In the genomic region with DNA sequence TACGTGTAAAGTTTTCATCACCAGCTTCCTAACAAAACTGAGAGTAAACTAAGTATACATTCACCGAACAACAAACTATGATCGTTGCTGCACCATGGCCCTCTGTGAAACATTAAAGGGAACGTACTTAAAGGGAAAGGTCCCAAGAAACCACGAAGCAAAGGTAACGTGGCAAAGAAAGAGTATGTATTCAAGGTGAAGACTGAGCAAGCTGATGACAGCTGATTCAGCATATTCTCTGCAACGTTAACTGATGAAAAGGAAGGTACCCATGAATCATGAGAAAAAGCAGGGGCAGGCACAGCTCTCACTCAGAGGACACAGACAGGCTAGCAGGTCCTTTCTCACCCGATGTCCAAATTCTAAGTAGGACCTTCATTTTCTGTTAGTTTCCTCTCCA, we compare ENCODE assay signal across 25 mouse cellular contexts. TPM values are rescaled to one million over a fixed set of nuclear protein-coding genes. Genes with fewer than 3 reads are reported as not detected.
DNase-seq lines count a peak whose midpoint lies in the region; TF ChIP-seq lines count a peak whose summit lies in the region.
"Had no signal": no experiment of that assay in that cellular context is flagged by ENCODE, and none has a peak within 500 bp of the region (broad histone marks: within the 10 kb centered on the region; RNA-seq: fewer than 3 reads in every experiment).

No protein-coding gene starts in this region.

- H3K9me3 ChIP-seq in CH12.LX (replicated peaks; ENCODE audit: low read length), result no peaks in the 10 kb centered on the region
- no peaks in the 10 kb centered on the region for H3K9me3 ChIP-seq in MEL (replicated peaks; ENCODE audit: insufficient read depth, low read length)
- H3K9me3 ChIP-seq: embryonic facial prominence, embryonic 12.5 days; embryonic facial prominence, embryonic 15.5 days; forebrain, embryonic 12.5 days; forebrain, embryonic 15.5 days; hindbrain, embryonic 10.5 days; hindbrain, embryonic 13.5 days had no signal

- in situ Hi-C loops in CH12.LX (cut with MboI; ENCODE audit: low pct_ligation_motif_present, low pct_unique_long_range_greater_than_20kb, low sequenced_read_pairs), result no loop called here

- peaks cover 33 to 68% of the 10 kb centered on the region in 2 experiments for H3K36me3 ChIP-seq in CH12.LX (replicated peaks in 1 of 2; ENCODE audit: control insufficient read depth in 1 of 2, insufficient read depth in 1 of 2, low read length in 1 of 2)
- peaks cover 10 to 21% of the 10 kb centered on the region in 2 experiments for H3K36me3 ChIP-seq in MEL (ENCODE audit: control insufficient read depth in 1 of 2, insufficient read depth in 2 of 2, low read length in 2 of 2)
- peaks cover 53% of the 10 kb centered on the region for H3K36me3 ChIP-seq in macrophage (ENCODE audit: inconsistent target)

- no peak overlapping the region for H3K4me2 ChIP-seq in CH12.LX (ENCODE audit: insufficient read depth, low read depth, poor library complexity, severe bottlenecking)
- H3K4me2 ChIP-seq: embryonic facial prominence, embryonic 12.5 days; embryonic facial prominence, embryonic 15.5 days; forebrain, embryonic 12.5 days; forebrain, embryonic 15.5 days; heart, embryonic 11.5 days; hindbrain, embryonic 13.5 days had no signal

- dilution Hi-C loops in CH12.LX (cut with MboI; ENCODE audit: extremely low pct_ligation_motif_present, extremely low pct_unique_long_range_greater_than_20kb, low sequenced_read_pairs), result no loop called here

- H3K27me3 ChIP-seq in CH12.LX (replicated peaks) (no peaks in the 10 kb centered on the region), MEL (ENCODE audit: control insufficient read depth in 1 of 2, insufficient read depth in 2 of 2, low read length in 2 of 2) (no peaks in the 10 kb centered on the region)
- H3K27me3 ChIP-seq: embryonic facial prominence, embryonic 12.5 days; embryonic facial prominence, embryonic 15.5 days; forebrain, embryonic 12.5 days; forebrain, embryonic 15.5 days; hindbrain, embryonic 13.5 days; Patski had no signal

- H3K4me1 ChIP-seq in CH12.LX (ENCODE audit: control insufficient read depth in 1 of 2, insufficient read depth in 2 of 2), result peaks cover 4 to 23% of the 10 kb centered on the region in 2 experiments; a peak in 3 of 4 replicates
- peaks cover 15 to 21% of the 10 kb centered on the region in 2 experiments for H3K4me1 ChIP-seq in MEL (ENCODE audit: control insufficient read depth in 1 of 2, insufficient read depth in 2 of 2, low read length in 2 of 2)
- H3K4me1 ChIP-seq: embryonic facial prominence, embryonic 12.5 days; embryonic facial prominence, embryonic 15.5 days; forebrain, embryonic 12.5 days; forebrain, embryonic 15.5 days; hindbrain, embryonic 10.5 days; hindbrain, embryonic 13.5 days had no signal

- H3K9ac ChIP-seq in CH12.LX (ENCODE audit: insufficient read depth, low read depth) (no peak overlapping the region), MEL (ENCODE audit: control insufficient read depth, low read depth, low read length, poor library complexity, severe bottlenecking) (no peak overlapping the region)
- H3K9ac ChIP-seq: embryonic facial prominence, embryonic 12.5 days; embryonic facial prominence, embryonic 15.5 days; forebrain, embryonic 12.5 days; forebrain, embryonic 15.5 days; hindbrain, embryonic 13.5 days had no signal

- TF ChIP-seq POLR2A in CH12.LX (IDR thresholded peaks at IDR 0.05; ENCODE audit: low read depth, low read length) (no peak), MEL (IDR thresholded peaks at IDR 0.05; ENCODE audit: control insufficient read depth in 1 of 2, insufficient read depth in 1 of 2, low read depth in 1 of 2, low read length in 2 of 2, poor library complexity in 1 of 2) (no peak)

- 0 out of 2 replicates have a peak overlapping the region, but pooled peaks have one; percentile 54 for H3K27ac ChIP-seq in layer of hippocampus, adult 2 months
- H3K27ac ChIP-seq in CH12.LX (ENCODE audit: insufficient read depth, low read depth) (no peak overlapping the region), MEL (ENCODE audit: control insufficient read depth, low read depth, low read length) (peak overlapping the region; percentile 82; the same call in 1 of the 2 replicates), macrophage (peak overlapping the region; percentile 85)
- H3K27ac ChIP-seq: embryonic facial prominence, embryonic 12.5 days; embryonic facial prominence, embryonic 15.5 days; forebrain, embryonic 12.5 days; forebrain, embryonic 15.5 days; hindbrain, embryonic 10.5 days; hindbrain, embryonic 13.5 days had no signal

- TF ChIP-seq RAD21 in CH12.LX (IDR thresholded peaks at IDR 0.05; ENCODE audit: low read depth, low read length), result no peak
- TF ChIP-seq RAD21 in MEL (IDR thresholded peaks at IDR 0.05; ENCODE audit: low read depth, low read length), result no peak

- DNase-seq in layer of hippocampus, adult 2 months (ENCODE audit: low spot score in 2 of 2), result no peak
- no peak for DNase-seq in layer of hippocampus, postnatal 25 days (ENCODE audit: extremely low spot score in 1 of 2, low spot score in 1 of 2)
- DNase-seq in CH12.LX (ENCODE audit: extremely low read depth) (no peak), MEL (ENCODE audit: low read depth, low spot score) (no peak)
- DNase-seq in yolk sac, embryonic 10.5 days (ENCODE audit: low spot score), result no peak
- DNase-seq in retina, postnatal 1 day, result no peak
- DNase-seq: adrenal gland, postnatal 10 days; adrenal gland, postnatal 36 days; B cell, adult 2 months; cerebellum, adult 11 months; cerebellum, adult 2 months; cerebellum, adult 9-11 months; cerebellum, postnatal 25 days; gastrocnemius, postnatal 25 days; heart, postnatal 36 days had no signal

- no peak overlapping the region for H3K4me3 ChIP-seq in layer of hippocampus, adult 2 months
- H3K4me3 ChIP-seq in CH12.LX (replicated peaks in 1 of 3; ENCODE audit: low read depth in 2 of 3, low read length in 2 of 3, poor library complexity in 1 of 3) (no peak overlapping the region), MEL (ENCODE audit: control insufficient read depth in 1 of 2, insufficient read depth in 1 of 2, low read depth in 2 of 2, low read length in 2 of 2) (no peak overlapping the region), macrophage (ENCODE audit: inconsistent target) (no peak overlapping the region)
- H3K4me3 ChIP-seq: embryonic facial prominence, embryonic 12.5 days; embryonic facial prominence, embryonic 15.5 days; erythroblast, embryonic 14.5 days; forebrain, embryonic 12.5 days; forebrain, embryonic 15.5 days; hindbrain, embryonic 10.5 days; hindbrain, embryonic 13.5 days had no signal

- TF ChIP-seq CTCF in layer of hippocampus, adult 2 months (conservative IDR thresholded peaks at IDR 0.05), result no peak
- no peak for TF ChIP-seq CTCF in CH12.LX (conservative IDR thresholded peaks at IDR 0.05 in 1 of 2, IDR thresholded peaks at IDR 0.05 in 1 of 2; ENCODE audit: low read depth in 2 of 2, low read length in 2 of 2)
- no peak for TF ChIP-seq CTCF in MEL (IDR thresholded peaks at IDR 0.05 in 2 of 3, conservative IDR thresholded peaks at IDR 0.05 in 1 of 3; ENCODE audit: control insufficient read depth in 1 of 3, insufficient read depth in 1 of 3, low read depth in 2 of 3, low read length in 3 of 3, poor library complexity in 1 of 3, severe bottlenecking in 1 of 3)

- H3K79me2 ChIP-seq in CH12.LX (replicated peaks; ENCODE audit: control insufficient read depth, extremely low read depth, insufficient read depth, poor library complexity, severe bottlenecking), result no peaks in the 10 kb centered on the region
- no peaks in the 10 kb centered on the region for H3K79me2 ChIP-seq in MEL (ENCODE audit: control insufficient read depth, insufficient read depth, low read length, poor library complexity)
- H3K79me2 ChIP-seq in macrophage (ENCODE audit: inconsistent target), result peaks cover 28% of the 10 kb centered on the region; the same call in 1 of the 2 replicates

- TF ChIP-seq EP300 in CH12.LX (IDR thresholded peaks at IDR 0.05; ENCODE audit: low read length) (no peak), MEL (IDR thresholded peaks at IDR 0.05; ENCODE audit: low read depth in 1 of 2, low read length in 2 of 2) (no peak)

- 85% methylated on average over 8 of the region's 8 CpGs for WGBS in macrophage (ENCODE audit: missing documents)

TF ChIP-seq in CH12.LX, 34 proteins besides CTCF, POLR2A, EP300 and RAD21 (continues in another document):
- TF ChIP-seq CHD1 (IDR thresholded peaks at IDR 0.05; ENCODE audit: low read depth, low read length) (no peak), MYC (IDR thresholded peaks at IDR 0.05; ENCODE audit: low read depth, low read length) (no peak)

TF ChIP-seq in MEL, 35 proteins besides CTCF, POLR2A, EP300 and RAD21:
- TF ChIP-seq MEF2A (IDR thresholded peaks at IDR 0.05; ENCODE audit: extremely low read depth, insufficient replicate concordance, low read depth, low read length, poor library complexity, severe bottlenecking), result no peak
- TF ChIP-seq MAFK (IDR thresholded peaks at IDR 0.05; ENCODE audit: borderline replicate concordance, low read depth, low read length), result peak; percentile 77; the same call in 1 of the 2 replicates

RNA-seq across cellular contexts. Expression of gene Nit2, which starts 23.2 kb away (rescaled TPM):
- 10 to 100 TPM; 14.1 to 16.8 TPM for total RNA-seq in layer of hippocampus, adult 2 months (2021)
- 10 to 100 TPM; 15.5 to 17.0 TPM for total RNA-seq in layer of hippocampus, postnatal 25 days (2021)
- total RNA-seq in CH12.LX (2012; rRNA removed), result 59.4 and 60.1 TPM in 2 replicates
- total RNA-seq in CH12.LX (2014; rRNA removed), result 90.9 and 93.3 TPM in 2 replicates
- polyA plus RNA-seq in CH12.LX (2012; ENCODE audit: insufficient read length, low read depth), result 71.8 and 84.4 TPM in 2 replicates
- 32.2 and 33.6 TPM in 2 replicates for total RNA-seq in MEL (2012; rRNA removed)
- 10 to 100 TPM in 1 of 2 experiments, not detected in 1; 38.9 TPM for polyA plus RNA-seq in MEL (2012; ENCODE audit: insufficient read depth in 1 of 2, insufficient read length in 2 of 2, low read depth in 1 of 2, low replicate concordance in 2 of 2, missing spikeins in 1 of 2)
- total RNA-seq in macrophage (2018; cell fraction: chromatin; rRNA removed), result 10 to 100 TPM in 20 of 26 experiments, 1 to 10 TPM in 6; 1.2 to 39.3 (median 17.7) TPM
- total RNA-seq in macrophage (2018; cell fraction: cytosol; rRNA removed), result 10 to 100 TPM in 23 of 26 experiments, 1 to 10 TPM in 3; 7.5 to 20.1 (median 14.6) TPM
- total RNA-seq in macrophage (2018; cell fraction: nucleus; rRNA removed), result 10 to 100 TPM in 14 of 26 experiments, 1 to 10 TPM in 12; 1.8 to 31.4 (median 11.6) TPM
- 13.7 to 23.2 TPM (median 22.7 TPM) in 3 replicates for polyA plus RNA-seq in macrophage (2018)

RNA-seq across cellular contexts. Expression of gene Tbc1d23, which starts 40.9 kb away (rescaled TPM):
- total RNA-seq in layer of hippocampus, adult 2 months (2021), result 10 to 100 TPM; 41.2 to 44.9 TPM
- 10 to 100 TPM; 37.6 to 42.0 TPM for total RNA-seq in layer of hippocampus, postnatal 25 days (2021)
- total RNA-seq in CH12.LX (2012; rRNA removed) (21.2 and 24.4 TPM in 2 replicates), CH12.LX (2014; rRNA removed) (38.8 and 42.5 TPM in 2 replicates), MEL (2012; rRNA removed) (15.7 and 16.9 TPM in 2 replicates)
- polyA plus RNA-seq in CH12.LX (2012; ENCODE audit: insufficient read length, low read depth) (24.7 and 31.5 TPM in 2 replicates), MEL (2012; ENCODE audit: insufficient read depth in 1 of 2, insufficient read length in 2 of 2, low read depth in 1 of 2, low replicate concordance in 2 of 2, missing spikeins in 1 of 2) (10 to 100 TPM in 1 of 2 experiments, not detected in 1; 18.1 TPM), macrophage (2018) (26.8 to 41.1 TPM (median 40.2 TPM) in 3 replicates)
- total RNA-seq in macrophage (2018; cell fraction: chromatin; rRNA removed), result 100 to 1,000 TPM; 119 to 368 (median 260) TPM
- total RNA-seq in macrophage (2018; cell fraction: cytosol; rRNA removed), result 10 to 100 TPM; 22.6 to 43.6 (median 32.7) TPM
- total RNA-seq in macrophage (2018; cell fraction: nucleus; rRNA removed), result 100 to 1,000 TPM in 25 of 26 experiments, 10 to 100 TPM in 1; 94.0 to 262 (median 168) TPM
